Mouse (Mus musculus) liver, adult 2 months (tissue): Measurements from ENCODE around the gene Naa38.

Source experiments
- CTCF ChIP-seq: fragments of 200-500 bp; IDR thresholded peaks from 2 replicates; pipeline ENCODE4 v1.5.1; 2011; ENCODE audit warnings: low read depth, low read length, control low read depth
- POLR2A ChIP-seq: fragments of 200-500 bp; IDR thresholded peaks from 2 replicates; pipeline ENCODE4 v1.6.1; 2011; ENCODE audit warnings: low read length, control low read depth; ENCODE audit not compliant: insufficient read depth; ENCODE audit errors: extremely low read depth

DNA sequence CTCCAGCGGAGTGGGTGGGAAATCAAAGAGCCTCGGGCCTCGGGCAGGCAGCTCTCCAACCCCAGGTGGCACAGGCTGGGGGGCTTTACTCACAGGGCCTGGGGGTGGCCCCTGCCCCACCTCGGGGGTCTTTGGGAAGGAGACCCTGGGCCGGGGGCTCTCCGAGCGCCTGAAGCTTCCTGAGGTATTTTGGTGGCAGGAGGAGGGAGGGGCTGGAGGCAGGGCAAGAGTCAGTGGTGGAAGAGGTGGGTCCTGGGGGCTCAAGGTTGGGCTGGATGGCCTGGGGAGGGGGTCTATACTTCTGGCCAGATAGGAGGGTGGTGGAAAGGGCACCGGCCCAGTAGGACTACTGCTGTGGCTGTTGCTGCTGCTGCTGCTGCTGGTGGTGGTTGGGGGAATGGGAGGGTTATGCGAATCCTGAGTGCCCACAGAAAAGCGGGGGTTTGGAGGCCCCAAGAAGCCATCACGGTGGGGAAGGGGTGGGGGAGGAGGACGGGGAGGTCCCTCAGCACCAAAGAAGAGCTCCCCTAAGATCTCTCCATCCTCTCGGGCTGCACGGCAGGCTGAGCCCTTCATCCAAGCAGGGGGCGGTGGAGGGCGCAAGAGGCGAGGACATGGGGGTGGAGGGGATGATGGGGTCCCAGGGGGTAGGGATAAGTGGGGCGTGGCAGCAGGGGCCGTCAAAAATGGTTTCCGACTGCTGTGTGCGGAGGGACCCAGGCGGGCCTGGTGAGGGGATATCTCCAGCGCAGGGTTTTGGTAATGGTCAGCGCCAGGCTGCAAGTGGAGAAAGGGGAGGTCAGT lies 10.3 kb downstream of the Naa38 start:
- TF ChIP-seq POLR2A, result no peak
- TF ChIP-seq CTCF, result no peak
